Mouse (Mus musculus): ENCODE measurements around the gene Cdc25b. TPM values are rescaled to one million over a fixed set of nuclear protein-coding genes. Genes with fewer than 3 reads are reported as not detected.
A peak's percentile ranks its signal among the peaks of the same experiment; 100 is the strongest.

Cdc25b gene
- polyA plus RNA-seq, 1 experiment from 2014 or later = 63.4 TPM

DNA sequence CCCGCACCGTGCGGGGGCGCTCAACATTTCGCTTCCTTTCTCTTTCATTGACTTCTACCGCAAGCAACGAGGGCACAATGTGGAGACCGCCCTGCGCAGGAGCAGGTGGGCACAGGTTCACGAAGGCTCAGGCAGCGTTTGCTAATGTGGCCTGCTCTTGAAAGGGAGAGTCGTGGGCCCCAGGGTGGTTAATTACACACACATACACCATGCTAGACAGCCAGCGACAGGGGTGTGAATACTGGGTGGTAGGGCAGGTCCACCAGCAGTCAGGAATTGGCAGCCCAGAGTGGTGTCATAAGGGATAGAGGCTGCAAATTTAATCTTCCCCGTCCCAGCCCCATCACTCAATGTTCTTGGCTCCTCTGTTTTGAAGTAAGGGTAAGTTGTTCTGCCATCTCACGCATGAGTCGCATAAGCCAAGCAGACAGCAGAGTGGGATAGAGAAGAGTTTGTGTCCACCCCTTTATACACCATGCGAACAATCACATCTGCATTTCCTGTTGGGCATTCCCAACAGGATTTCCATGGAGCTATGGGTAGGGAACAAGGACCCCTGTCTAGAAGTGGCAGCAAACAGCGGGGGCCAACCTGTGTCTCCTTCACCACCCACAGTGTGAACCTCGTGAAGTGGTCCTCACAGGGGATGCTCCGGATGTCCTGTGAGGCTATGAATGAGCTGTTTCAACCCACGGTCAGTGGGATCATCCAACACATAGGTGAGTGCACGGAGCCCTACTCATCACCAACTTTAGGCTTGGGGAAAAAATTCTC lies 43.6 kb upstream of the Cdc25b start:
- Histone ChIP-seq H3K4me2 (replicated peaks; ENCODE audit: low read depth, low read length) (0 out of 2 replicates have a peak overlapping the region, but pooled peaks have one; percentile 12), H3K9me3 (ENCODE audit: control insufficient read depth, low read depth, low read length) (no peaks in the 10 kb centered on the region), H3K36me3 (ENCODE audit: control insufficient read depth, insufficient read depth, low read length) (peaks cover 48% of the 10 kb centered on the region), H3K27ac (ENCODE audit: low read length) (no peak overlapping the region), H3K4me1 (ENCODE audit: control insufficient read depth, insufficient read depth, low read length) (no peaks in the 10 kb centered on the region), H3K9ac (replicated peaks; ENCODE audit: low read depth, low read length) (no peak overlapping the region), H3K27me3 (ENCODE audit: control insufficient read depth, insufficient read depth, low read length) (no peaks in the 10 kb centered on the region), H3K4me3 (ENCODE audit: low read depth, low read length) (no peak overlapping the region)
- 75% methylated on average over 22 of the region's 22 CpGs for WGBS
- no peak for ATAC-seq (ENCODE audit: insufficient number of reproducible peaks, insufficient read depth, low FRiP score, low read depth)

DNA sequence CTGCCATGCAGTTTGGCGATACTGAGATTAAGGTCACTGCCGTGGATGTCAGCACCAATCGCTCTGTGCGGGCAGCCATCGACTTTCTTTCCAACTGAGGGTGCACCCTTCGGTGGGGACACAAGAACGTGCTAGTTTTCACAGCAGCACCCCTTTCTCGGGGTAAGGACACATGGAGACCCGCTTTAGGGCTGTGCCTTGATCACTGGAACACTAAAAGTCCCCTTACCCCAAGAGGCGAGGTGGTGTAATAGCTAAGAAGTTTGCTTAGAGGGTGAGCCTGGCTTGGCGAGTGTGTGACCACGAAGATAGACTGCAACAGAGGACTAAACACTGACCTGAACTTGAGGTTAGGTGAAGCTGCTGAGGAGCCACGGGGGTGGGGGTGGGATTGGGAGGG lies 41.6 kb upstream of the Cdc25b start:
- H3K9ac ChIP-seq (replicated peaks; ENCODE audit: low read depth, low read length) = no peak overlapping the region
- no peaks in the 10 kb centered on the region for H3K27me3 ChIP-seq (ENCODE audit: control insufficient read depth, insufficient read depth, low read length)
- H3K36me3 ChIP-seq (ENCODE audit: control insufficient read depth, insufficient read depth, low read length) = peaks cover 47% of the 10 kb centered on the region
- no peaks in the 10 kb centered on the region for H3K4me1 ChIP-seq (ENCODE audit: control insufficient read depth, insufficient read depth, low read length)
- no peak overlapping the region for H3K4me2 ChIP-seq (replicated peaks; ENCODE audit: low read depth, low read length)
- H3K4me3 ChIP-seq (ENCODE audit: low read depth, low read length) = no peak overlapping the region
- no peak overlapping the region for H3K27ac ChIP-seq (ENCODE audit: low read length)
- no peak for ATAC-seq (ENCODE audit: insufficient number of reproducible peaks, insufficient read depth, low FRiP score, low read depth)
- 55% methylated on average over 13 of the region's 13 CpGs for WGBS
- H3K9me3 ChIP-seq (ENCODE audit: control insufficient read depth, low read depth, low read length) = no peaks in the 10 kb centered on the region

DNA sequence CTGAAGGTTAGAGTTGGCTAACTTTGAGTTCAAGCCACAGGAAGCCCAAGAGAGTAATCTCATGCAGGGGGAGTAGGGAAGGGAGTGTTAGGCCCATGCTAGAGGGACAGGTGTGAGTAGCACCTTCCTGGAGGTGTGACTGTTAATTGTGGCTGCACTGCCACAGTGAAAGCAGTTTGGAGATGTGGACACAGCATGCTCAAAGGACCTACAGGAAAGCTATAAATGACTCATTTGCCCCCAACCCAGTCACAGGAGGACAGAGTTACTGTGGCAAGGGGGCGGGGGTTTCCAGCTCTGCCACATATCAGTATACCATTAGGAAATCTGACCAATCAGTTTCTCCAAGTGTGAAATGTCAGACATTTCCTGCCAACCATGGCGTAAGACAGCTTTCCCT lies 41.2 kb upstream of the Cdc25b start:
- ATAC-seq (ENCODE audit: insufficient number of reproducible peaks, insufficient read depth, low FRiP score, low read depth) = no peak
- WGBS = 78% methylated on average over 2 of the region's 2 CpGs
- Histone ChIP-seq H3K27me3 (ENCODE audit: control insufficient read depth, insufficient read depth, low read length) (no peaks in the 10 kb centered on the region), H3K27ac (ENCODE audit: low read length) (no peak overlapping the region), H3K36me3 (ENCODE audit: control insufficient read depth, insufficient read depth, low read length) (peaks cover 47% of the 10 kb centered on the region), H3K4me3 (ENCODE audit: low read depth, low read length) (no peak overlapping the region), H3K9ac (replicated peaks; ENCODE audit: low read depth, low read length) (no peak overlapping the region), H3K4me2 (replicated peaks; ENCODE audit: low read depth, low read length) (no peak overlapping the region), H3K9me3 (ENCODE audit: control insufficient read depth, low read depth, low read length) (no peaks in the 10 kb centered on the region), H3K4me1 (ENCODE audit: control insufficient read depth, insufficient read depth, low read length) (no peaks in the 10 kb centered on the region)

DNA sequence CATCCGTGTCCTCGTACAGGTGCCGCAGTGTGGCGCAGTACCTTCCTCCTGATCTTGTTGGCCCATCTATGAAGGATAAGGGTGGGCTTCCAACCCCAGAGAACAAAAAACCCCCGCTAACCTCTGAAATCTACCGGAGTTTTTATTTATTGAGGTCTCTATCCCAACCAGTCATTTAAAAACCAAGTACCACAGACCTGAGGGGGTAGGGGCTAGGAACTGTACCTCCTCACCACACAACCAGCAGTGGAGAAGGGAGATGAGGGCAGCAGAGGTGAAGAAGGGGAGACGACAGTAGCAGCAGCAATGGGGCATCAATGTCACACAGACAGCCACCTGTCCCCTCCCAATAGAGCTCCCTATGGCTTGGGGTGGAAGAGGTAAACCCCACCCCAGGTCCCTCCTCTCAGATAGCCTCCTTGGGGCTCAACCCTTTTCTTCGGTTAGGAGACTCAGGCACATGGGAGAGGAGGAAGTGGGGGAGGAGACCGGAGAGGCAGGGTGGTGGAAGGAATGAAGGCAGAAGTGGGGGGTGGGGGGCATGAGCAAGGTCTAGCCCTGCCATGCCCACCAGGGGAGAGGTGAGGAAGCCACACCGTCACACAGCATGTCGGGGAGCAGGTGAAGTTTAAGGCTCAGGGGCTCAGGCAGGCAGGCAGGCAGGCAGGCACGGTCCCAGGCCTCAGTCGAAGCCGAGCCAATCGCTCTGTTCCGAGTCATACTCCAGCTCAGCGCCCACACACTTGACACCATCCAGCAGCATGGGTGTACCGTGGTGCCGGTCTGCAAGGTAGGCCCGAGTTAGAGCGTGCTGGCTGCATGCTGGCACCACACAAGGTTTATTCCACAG lies 40.3 kb upstream of the Cdc25b start:
- Histone ChIP-seq H3K4me2 (replicated peaks; ENCODE audit: low read depth, low read length) (no peak overlapping the region), H3K9me3 (ENCODE audit: control insufficient read depth, low read depth, low read length) (no peaks in the 10 kb centered on the region), H3K27ac (ENCODE audit: low read length) (no peak overlapping the region), H3K27me3 (ENCODE audit: control insufficient read depth, insufficient read depth, low read length) (no peaks in the 10 kb centered on the region), H3K9ac (replicated peaks; ENCODE audit: low read depth, low read length) (no peak overlapping the region), H3K4me1 (ENCODE audit: control insufficient read depth, insufficient read depth, low read length) (no peaks in the 10 kb centered on the region), H3K4me3 (ENCODE audit: low read depth, low read length) (no peak overlapping the region), H3K36me3 (ENCODE audit: control insufficient read depth, insufficient read depth, low read length) (peaks cover 52% of the 10 kb centered on the region)
- 84% methylated on average over 21 of the region's 21 CpGs for WGBS
- ATAC-seq (ENCODE audit: insufficient number of reproducible peaks, insufficient read depth, low FRiP score, low read depth) = no peak

DNA sequence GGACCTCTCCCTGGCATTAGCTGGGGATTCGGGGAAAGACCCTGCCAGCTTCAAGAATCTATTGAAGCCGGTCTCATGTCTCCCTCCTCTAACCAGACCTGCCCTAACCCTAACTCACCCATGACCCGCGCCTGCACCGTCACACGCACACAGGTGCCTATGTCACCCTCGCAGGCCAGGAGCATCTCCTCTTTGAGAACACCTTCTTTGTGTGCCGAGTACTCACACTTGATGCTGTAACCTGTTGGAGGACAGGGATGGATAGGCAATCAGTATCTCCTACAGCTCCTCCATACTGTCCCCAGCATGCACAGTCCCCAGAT lies 39.7 kb upstream of the Cdc25b start:
- Histone ChIP-seq H3K27me3 (ENCODE audit: control insufficient read depth, insufficient read depth, low read length) (no peaks in the 10 kb centered on the region), H3K36me3 (ENCODE audit: control insufficient read depth, insufficient read depth, low read length) (peaks cover 50% of the 10 kb centered on the region), H3K4me1 (ENCODE audit: control insufficient read depth, insufficient read depth, low read length) (no peaks in the 10 kb centered on the region), H3K9ac (replicated peaks; ENCODE audit: low read depth, low read length) (no peak overlapping the region), H3K4me3 (ENCODE audit: low read depth, low read length) (no peak overlapping the region), H3K4me2 (replicated peaks; ENCODE audit: low read depth, low read length) (no peak overlapping the region), H3K9me3 (ENCODE audit: control insufficient read depth, low read depth, low read length) (no peaks in the 10 kb centered on the region), H3K27ac (ENCODE audit: low read length) (no peak overlapping the region)
- ATAC-seq (ENCODE audit: insufficient number of reproducible peaks, insufficient read depth, low FRiP score, low read depth) = no peak
- WGBS = 98% methylated on average over 8 of the region's 8 CpGs

DNA sequence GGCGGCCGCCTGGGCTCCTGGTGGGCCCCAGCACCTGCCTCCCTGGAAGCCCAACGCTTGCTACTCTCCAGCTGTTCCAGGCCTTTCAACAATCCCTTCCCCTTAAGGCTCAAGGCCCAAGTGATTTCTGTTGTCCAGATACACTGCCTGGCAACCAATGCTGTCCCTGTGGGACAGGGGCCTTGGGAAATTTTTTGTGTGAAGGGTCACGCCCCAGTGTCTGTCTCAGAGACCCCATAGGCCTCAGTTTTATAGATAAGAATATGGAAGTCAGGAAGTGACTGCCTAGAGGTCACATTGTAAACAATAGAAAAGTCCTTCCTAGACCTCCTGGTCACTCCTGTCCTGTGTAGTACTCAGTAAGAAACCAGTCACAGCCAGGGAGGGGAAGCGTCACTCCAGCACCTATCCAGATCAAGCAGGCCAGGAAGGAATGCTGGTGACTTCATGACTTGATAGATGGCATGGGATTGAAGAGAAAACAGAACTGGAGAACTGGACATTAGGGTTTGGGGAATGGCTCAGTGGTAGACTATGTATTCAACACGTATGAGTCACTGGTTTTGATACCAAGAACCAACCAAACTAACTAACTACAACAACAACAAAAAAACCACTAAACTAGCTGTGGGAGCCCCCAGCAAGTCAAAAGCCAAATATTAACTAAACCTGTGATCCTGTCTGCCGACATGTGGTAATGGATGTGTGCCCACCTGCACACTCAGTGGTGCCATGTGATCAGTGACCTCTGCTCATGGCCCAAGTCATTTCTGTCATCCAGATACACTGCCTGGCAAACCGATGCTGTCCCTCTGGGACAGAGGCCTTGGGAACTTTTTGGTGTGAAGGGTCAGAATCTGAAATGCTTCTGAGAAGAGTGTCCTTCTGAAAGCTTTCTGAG lies 38.1 kb upstream of the Cdc25b start:
- no peaks in the 10 kb centered on the region for H3K4me1 ChIP-seq (ENCODE audit: control insufficient read depth, insufficient read depth, low read length)
- no peak overlapping the region for H3K9ac ChIP-seq (replicated peaks; ENCODE audit: low read depth, low read length)
- no peaks in the 10 kb centered on the region for H3K9me3 ChIP-seq (ENCODE audit: control insufficient read depth, low read depth, low read length)
- H3K4me3 ChIP-seq (ENCODE audit: low read depth, low read length) = no peak overlapping the region
- no peak overlapping the region for H3K27ac ChIP-seq (ENCODE audit: low read length)
- H3K27me3 ChIP-seq (ENCODE audit: control insufficient read depth, insufficient read depth, low read length) = no peaks in the 10 kb centered on the region
- ATAC-seq (ENCODE audit: insufficient number of reproducible peaks, insufficient read depth, low FRiP score, low read depth) = no peak
- WGBS = 81% methylated on average over 8 of the region's 8 CpGs
- H3K4me2 ChIP-seq (replicated peaks; ENCODE audit: low read depth, low read length) = no peak overlapping the region
- H3K36me3 ChIP-seq (ENCODE audit: control insufficient read depth, insufficient read depth, low read length) = peaks cover 45% of the 10 kb centered on the region

DNA sequence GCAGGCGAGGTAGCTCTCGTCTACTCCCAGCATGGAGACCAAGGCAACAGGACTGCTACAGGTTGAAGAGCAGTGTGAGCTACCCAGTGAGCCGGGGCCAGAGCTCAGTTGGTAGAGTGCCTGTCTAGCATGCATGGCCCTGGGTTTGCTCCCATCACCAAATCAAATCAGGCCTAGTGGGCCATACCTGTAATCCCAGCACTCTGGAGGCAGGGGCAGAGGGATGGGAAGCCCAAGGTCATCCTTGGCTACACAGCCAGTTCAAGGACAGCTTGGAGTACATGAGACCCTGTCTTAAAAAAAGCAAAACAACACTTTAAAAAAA lies 37.5 kb upstream of the Cdc25b start:
- H3K36me3 ChIP-seq (ENCODE audit: control insufficient read depth, insufficient read depth, low read length) = peaks cover 45% of the 10 kb centered on the region
- no peaks in the 10 kb centered on the region for H3K27me3 ChIP-seq (ENCODE audit: control insufficient read depth, insufficient read depth, low read length)
- H3K9me3 ChIP-seq (ENCODE audit: control insufficient read depth, low read depth, low read length) = no peaks in the 10 kb centered on the region
- H3K9ac ChIP-seq (replicated peaks; ENCODE audit: low read depth, low read length) = no peak overlapping the region
- H3K27ac ChIP-seq (ENCODE audit: low read length) = no peak overlapping the region
- no peak overlapping the region for H3K4me2 ChIP-seq (replicated peaks; ENCODE audit: low read depth, low read length)
- no peaks in the 10 kb centered on the region for H3K4me1 ChIP-seq (ENCODE audit: control insufficient read depth, insufficient read depth, low read length)
- no peak overlapping the region for H3K4me3 ChIP-seq (ENCODE audit: low read depth, low read length)
- 92% methylated on average over 3 of the region's 3 CpGs for WGBS
- ATAC-seq (ENCODE audit: insufficient number of reproducible peaks, insufficient read depth, low FRiP score, low read depth) = no peak

DNA sequence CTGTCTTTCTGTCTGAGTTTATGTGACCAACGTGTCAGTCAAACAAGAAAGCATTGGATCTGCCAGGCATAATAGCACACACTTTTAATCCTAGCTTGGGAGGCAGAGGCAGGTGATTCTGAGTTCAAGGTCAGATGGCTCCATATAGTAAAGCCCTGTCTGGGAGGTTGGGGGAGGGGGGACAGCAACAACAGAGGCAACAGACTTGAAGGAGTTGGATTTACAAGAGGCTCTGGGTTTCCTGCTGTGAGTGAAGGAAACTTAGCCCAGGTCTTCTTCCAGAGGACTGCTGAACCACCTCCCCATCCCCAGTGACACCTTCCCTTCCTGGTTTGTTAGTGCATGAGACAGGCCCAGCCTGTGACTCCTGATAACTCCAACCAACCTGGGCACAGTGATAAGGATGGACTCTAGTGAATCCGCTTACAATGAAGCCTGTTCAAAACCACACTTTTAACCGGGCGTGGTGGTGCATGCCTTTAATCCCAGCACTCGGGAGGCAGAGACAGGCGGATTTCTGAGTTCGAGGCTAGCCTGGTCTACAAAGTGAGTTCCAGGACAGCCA lies 34.5 kb upstream of the Cdc25b start:
- Histone ChIP-seq H3K9ac (replicated peaks; ENCODE audit: low read depth, low read length) (no peak overlapping the region), H3K4me3 (ENCODE audit: low read depth, low read length) (no peak overlapping the region), H3K27ac (ENCODE audit: low read length) (no peak overlapping the region), H3K4me1 (ENCODE audit: control insufficient read depth, insufficient read depth, low read length) (no peaks in the 10 kb centered on the region), H3K4me2 (replicated peaks; ENCODE audit: low read depth, low read length) (no peak overlapping the region), H3K27me3 (ENCODE audit: control insufficient read depth, insufficient read depth, low read length) (no peaks in the 10 kb centered on the region), H3K36me3 (ENCODE audit: control insufficient read depth, insufficient read depth, low read length) (peaks cover 28% of the 10 kb centered on the region), H3K9me3 (ENCODE audit: control insufficient read depth, low read depth, low read length) (no peaks in the 10 kb centered on the region)
- WGBS = 90% methylated on average over 7 of the region's 7 CpGs
- ATAC-seq (ENCODE audit: insufficient number of reproducible peaks, insufficient read depth, low FRiP score, low read depth) = peak; percentile 31; the same call in 1 of the 2 replicates
